Comparison of ENCODE assay signal across 13 mouse cellular contexts in genomic region chr3:115820139-115820481, GRCm38 (mm10).
DNase-seq lines count a peak whose midpoint lies in the region; ATAC-seq and TF ChIP-seq lines count a peak whose summit lies in the region.
"Had no signal": no experiment of that assay in that cellular context is flagged by ENCODE, and none has a peak within 500 bp of the region (broad histone marks: within the 10 kb centered on the region; RNA-seq: fewer than 3 reads in every experiment).

No protein-coding gene starts in this region.

- no peak overlapping the region for H3K27ac ChIP-seq in kidney, embryonic 15.5 days
- no peak overlapping the region for H3K27ac ChIP-seq in liver, embryonic 14.5 days
- H3K27ac ChIP-seq: limb, embryonic 15.5 days; macrophage had no signal

- TF ChIP-seq CTCF in liver, embryonic 14.5 days (IDR thresholded peaks at IDR 0.05; ENCODE audit: low read depth), result no peak

- peak; percentile 48 for DNase-seq in CD4-positive, CD25-positive, alpha-beta regulatory T cell, adult 2 months (ENCODE audit: low read depth, low spot score)
- DNase-seq in kidney, adult 8-10 months, result no peak
- DNase-seq in A20 (ENCODE audit: low read depth, low spot score), result peak; percentile 65
- DNase-seq in liver, embryonic 14.5 days (ENCODE audit: low read depth in 3 of 3, low spot score in 3 of 3), result no peak
- DNase-seq in layer of hippocampus, postnatal 36 days, result no peak
- DNase-seq in right cerebral cortex, postnatal 36 days (ENCODE audit: low spot score in 2 of 2), result no peak
- DNase-seq: adrenal gland, postnatal 25 days; cerebellum, postnatal 14 days; thymus, adult 18-20 months had no signal

- peaks cover 15% of the 10 kb centered on the region for H3K4me1 ChIP-seq in kidney, embryonic 15.5 days
- H3K4me1 ChIP-seq in liver, embryonic 14.5 days (replicated peaks; ENCODE audit: control insufficient read depth in 2 of 2, insufficient read depth in 2 of 2, low read length in 1 of 2), result peaks cover 19 to 38% of the 10 kb centered on the region in 2 experiments
- H3K4me1 ChIP-seq: limb, embryonic 15.5 days had no signal

- no peak overlapping the region for H3K4me3 ChIP-seq in kidney, embryonic 15.5 days (replicated peaks)
- H3K4me3 ChIP-seq in liver, embryonic 14.5 days (ENCODE audit: insufficient read depth in 1 of 2, low read depth in 2 of 2, low read length in 2 of 2), result peak overlapping the region in 1 of 2 experiments; percentile 6; a peak in 1 of 4 replicates
- H3K4me3 ChIP-seq: limb, embryonic 15.5 days had no signal

- ATAC-seq in CD4-positive, CD25-positive, alpha-beta regulatory T cell, adult 4 months, result no peak
- ATAC-seq in kidney, embryonic 15.5 days (replicated peaks; ENCODE audit: low FRiP score), result 0 out of 2 replicates have a peak, but pooled peaks have one; percentile 43
- ATAC-seq in liver, embryonic 14.5 days (ENCODE audit: insufficient read depth), result no peak; the same call in 1 of the 2 replicates

- no peaks in the 10 kb centered on the region for H3K36me3 ChIP-seq in kidney, embryonic 15.5 days
- H3K36me3 ChIP-seq in liver, embryonic 14.5 days (replicated peaks; ENCODE audit: control insufficient read depth, insufficient read depth, low read depth), result no peaks in the 10 kb centered on the region
- H3K36me3 ChIP-seq: limb, embryonic 15.5 days had no signal

- no peaks in the 10 kb centered on the region for H3K9me3 ChIP-seq in kidney, embryonic 15.5 days (replicated peaks)
- no peaks in the 10 kb centered on the region for H3K9me3 ChIP-seq in liver, embryonic 14.5 days (ENCODE audit: control insufficient read depth, low read length)
- H3K9me3 ChIP-seq: limb, embryonic 15.5 days had no signal

- H3K27me3 ChIP-seq in kidney, embryonic 15.5 days, result no peaks in the 10 kb centered on the region
- no peaks in the 10 kb centered on the region for H3K27me3 ChIP-seq in liver, embryonic 14.5 days (ENCODE audit: control insufficient read depth, insufficient read depth, low read length)
- H3K27me3 ChIP-seq: limb, embryonic 15.5 days had no signal

- TF ChIP-seq EP300 in liver, embryonic 14.5 days (IDR thresholded peaks at IDR 0.05; ENCODE audit: low read depth), result no peak

- H3K4me2 ChIP-seq in kidney, embryonic 15.5 days, result no peak overlapping the region
- peak overlapping the region; percentile 52 for H3K4me2 ChIP-seq in liver, embryonic 14.5 days (ENCODE audit: low read depth)
- H3K4me2 ChIP-seq: limb, embryonic 15.5 days had no signal

- 40% methylated on average over 8 of the region's 8 CpGs for WGBS in kidney, embryonic 15.5 days
- 10% methylated on average over 8 of the region's 8 CpGs for WGBS in liver, embryonic 14.5 days (ENCODE audit: insufficient replicate concordance)

- no peak overlapping the region for H3K9ac ChIP-seq in kidney, embryonic 15.5 days
- H3K9ac ChIP-seq in liver, embryonic 14.5 days (replicated peaks), result no peak overlapping the region
- H3K9ac ChIP-seq: limb, embryonic 15.5 days had no signal

Comparison
In these comparisons a context has a peak if more than half of its experiments do, and no peak if none do; other contexts are left out.
1. DNase-seq: peak in CD4-positive, CD25-positive, alpha-beta regulatory T cell, adult 2 months (single experiment) and A20 (single experiment); none in kidney, adult 8-10 months (0 of 2), liver, embryonic 14.5 days (0 of 3), layer of hippocampus, postnatal 36 days (0 of 2) and right cerebral cortex, postnatal 36 days (0 of 2).